Mouse (Mus musculus) E14TG2a.4 (cell line): ENCODE results near the gene Panx3.

Source experiments
- H3K27me3 ChIP-seq: 2 replicates; pipeline ENCODE4 v1.6.1; 2014; ENCODE audit warnings: low read length, control low read depth; ENCODE audit not compliant: insufficient read depth
- H3K36me3 ChIP-seq: 2 replicates; pipeline ENCODE4 v1.6.1; 2014; ENCODE audit warnings: low read length, control low read depth; ENCODE audit not compliant: insufficient read depth
- H3K4me1 ChIP-seq: replicated peaks from 2 replicates; pipeline ENCODE4 v1.6.1; 2014; ENCODE audit warnings: low read depth, low read length, control low read depth
- H3K4me3 ChIP-seq: replicated peaks from 2 replicates; pipeline ENCODE4 v1.5.1; 2014; ENCODE audit warnings: mild to moderate bottlenecking, low read length
- H3K9me3 ChIP-seq: 2 replicates; pipeline ENCODE4 v1.6.1; 2014; ENCODE audit warnings: low read length, control low read depth
- CTCF ChIP-seq: conservative IDR thresholded peaks from 2 replicates; pipeline ENCODE4 v1.5.1; 2014; ENCODE audit warnings: low read length
- NANOG ChIP-seq: IDR thresholded peaks from 2 replicates; pipeline ENCODE4 v1.6.1; 2014; ENCODE audit warnings: borderline replicate concordance, low read length, mixed read lengths
- POU5F1 ChIP-seq: IDR thresholded peaks from 2 replicates; pipeline ENCODE4 v1.6.1; 2014; ENCODE audit warnings: low read length, borderline replicate concordance

Panx3 gene

GRCm38 (mm10) chr9:37614316-37614715 is 54.7 kb downstream of the Panx3 start:
- Histone ChIP-seq H3K36me3 (no peaks in the 10 kb centered on the region), H3K27me3 (no peaks in the 10 kb centered on the region), H3K4me3 (peak overlapping the region; percentile 87), H3K4me1 (peaks cover 21% of the 10 kb centered on the region), H3K9me3 (no peaks in the 10 kb centered on the region)
- TF ChIP-seq POU5F1 (no peak), CTCF (no peak), NANOG (no peak)

GRCm38 (mm10) chr9:37613911-37614280 is 55.1 kb downstream of the Panx3 start:
- Histone ChIP-seq H3K4me1 (peaks cover 21% of the 10 kb centered on the region), H3K36me3 (no peaks in the 10 kb centered on the region), H3K4me3 (peak overlapping the region; percentile 87), H3K9me3 (no peaks in the 10 kb centered on the region), H3K27me3 (no peaks in the 10 kb centered on the region)
- TF ChIP-seq NANOG (no peak), POU5F1 (no peak), CTCF (no peak)

GRCm38 (mm10) chr9:37613182-37613910 is 55.7 kb downstream of the Panx3 start, which contains the start of gene Spa17:
Gene Spa17 (minus strand): TSS chr9:37613722.
- Histone ChIP-seq H3K4me1 (peaks cover 21% of the 10 kb centered on the region), H3K27me3 (no peaks in the 10 kb centered on the region), H3K4me3 (peak within 1 kb of the TSS; percentile 87), H3K36me3 (no peaks in the 10 kb centered on the region), H3K9me3 (no peaks in the 10 kb centered on the region)
- TF ChIP-seq CTCF (no peak), POU5F1 (no peak), NANOG (no peak)
